Mouse (Mus musculus): ENCODE results near the gene Mthfsd. TPM values are rescaled to one million over a fixed set of nuclear protein-coding genes. Genes with fewer than 3 reads are reported as not detected.

The Mthfsd gene
- total and polyA plus RNA-seq, 2 experiments from 2014 or later, result 33.3 to 76.5 TPM

GRCm38 (mm10) chr8:121072406-121073130 is 35.6 kb downstream of the Mthfsd start:
- Histone ChIP-seq H3K4me2 (ENCODE audit: low read depth) (no peak overlapping the region), H3K4me3 (ENCODE audit: low read depth, low read length) (no peak overlapping the region), H3K27me3 (ENCODE audit: insufficient read depth, low read length) (peaks cover 80% of the 10 kb centered on the region), H3K4me1 (ENCODE audit: insufficient read depth) (no peaks in the 10 kb centered on the region), H3K9ac (no peak overlapping the region), H3K36me3 (ENCODE audit: insufficient read depth) (no peaks in the 10 kb centered on the region), H3K9me3 (ENCODE audit: low read length) (no peaks in the 10 kb centered on the region; the same call in 1 of the 2 replicates), H3K27ac (ENCODE audit: low read depth, low read length) (no peak overlapping the region)
- no peak for TF ChIP-seq CTCF (IDR thresholded peaks at IDR 0.05; ENCODE audit: low read depth)
- 14% methylated on average over 11 of the region's 11 CpGs for WGBS
- DNase-seq, result peak; percentile 1
- no peak for ATAC-seq

- Histone ChIP-seq H3K27me3 (ENCODE audit: insufficient read depth, low read length) (peaks cover 69% of the 10 kb centered on the region), H3K4me2 (ENCODE audit: low read depth) (no peak overlapping the region), H3K4me3 (ENCODE audit: low read depth, low read length) (no peak overlapping the region), H3K27ac (ENCODE audit: low read depth, low read length) (no peak overlapping the region), H3K36me3 (ENCODE audit: insufficient read depth) (no peaks in the 10 kb centered on the region), H3K4me1 (ENCODE audit: insufficient read depth) (no peaks in the 10 kb centered on the region), H3K9ac (no peak overlapping the region), H3K9me3 (ENCODE audit: low read length) (no peaks in the 10 kb centered on the region; the same call in 1 of the 2 replicates)
- DNase-seq (no peak), ATAC-seq (peak; percentile 50; the same call in 1 of the 2 replicates)
- WGBS, result 3% methylated on average over 12 of the region's 12 CpGs
- peak; percentile 67 for TF ChIP-seq CTCF (IDR thresholded peaks at IDR 0.05; ENCODE audit: low read depth)
These were observed 36.7 kb downstream of the Mthfsd start for GRCm38 (mm10) chr8:121071454-121071853.

- no peak overlapping the region for H3K9ac ChIP-seq
- H3K4me3 ChIP-seq (ENCODE audit: low read depth, low read length), result no peak overlapping the region
- no peak for TF ChIP-seq CTCF (IDR thresholded peaks at IDR 0.05; ENCODE audit: low read depth)
- WGBS, result 23% methylated on average over 13 of the region's 13 CpGs
- H3K4me2 ChIP-seq (ENCODE audit: low read depth), result no peak overlapping the region
- H3K9me3 ChIP-seq (ENCODE audit: low read length), result no peaks in the 10 kb centered on the region
- H3K36me3 ChIP-seq (ENCODE audit: insufficient read depth), result no peaks in the 10 kb centered on the region
- no peak overlapping the region for H3K27ac ChIP-seq (ENCODE audit: low read depth, low read length)
- H3K27me3 ChIP-seq (ENCODE audit: insufficient read depth, low read length), result no peaks in the 10 kb centered on the region
- ATAC-seq (no peak), DNase-seq (no peak)
- H3K4me1 ChIP-seq (ENCODE audit: insufficient read depth), result peaks cover 4% of the 10 kb centered on the region; the same call in 1 of the 2 replicates
These were observed 44.5 kb downstream of the Mthfsd start for GRCm38 (mm10) chr8:121063649-121064048.

- no peaks in the 10 kb centered on the region for H3K36me3 ChIP-seq (ENCODE audit: insufficient read depth)
- H3K9ac ChIP-seq, result no peak overlapping the region
- no peaks in the 10 kb centered on the region for H3K27me3 ChIP-seq (ENCODE audit: insufficient read depth, low read length)
- H3K9me3 ChIP-seq (ENCODE audit: low read length), result no peaks in the 10 kb centered on the region
- H3K4me2 ChIP-seq (ENCODE audit: low read depth), result no peak overlapping the region
- no peak overlapping the region for H3K4me3 ChIP-seq (ENCODE audit: low read depth, low read length)
- H3K4me1 ChIP-seq (ENCODE audit: insufficient read depth), result peaks cover 9% of the 10 kb centered on the region; the same call in 1 of the 2 replicates
- 64% methylated on average over 6 of the region's 6 CpGs for WGBS
- peak; percentile 73 for DNase-seq
- no peak for TF ChIP-seq CTCF (IDR thresholded peaks at IDR 0.05; ENCODE audit: low read depth)
- H3K27ac ChIP-seq (ENCODE audit: low read depth, low read length), result peak overlapping the region; percentile 60
- peak; percentile 11; the same call in 1 of the 2 replicates for ATAC-seq
These were observed 45.7 kb downstream of the Mthfsd start for GRCm38 (mm10) chr8:121062521-121062920.

GRCm38 (mm10) chr8:121059098-121059497 is 49.1 kb downstream of the Mthfsd start:
- Histone ChIP-seq H3K27ac (ENCODE audit: low read depth, low read length) (peak overlapping the region; percentile 69), H3K4me1 (ENCODE audit: insufficient read depth) (peaks cover 9% of the 10 kb centered on the region; the same call in 1 of the 2 replicates), H3K9me3 (ENCODE audit: low read length) (no peaks in the 10 kb centered on the region), H3K4me2 (ENCODE audit: low read depth) (peak overlapping the region; percentile 19), H3K36me3 (ENCODE audit: insufficient read depth) (no peaks in the 10 kb centered on the region), H3K9ac (no peak overlapping the region), H3K27me3 (ENCODE audit: insufficient read depth, low read length) (no peaks in the 10 kb centered on the region), H3K4me3 (ENCODE audit: low read depth, low read length) (no peak overlapping the region)
- ATAC-seq, result peak; percentile 95
- TF ChIP-seq CTCF (IDR thresholded peaks at IDR 0.05; ENCODE audit: low read depth), result no peak
- DNase-seq, result peak; percentile 86
- WGBS, result 41% methylated on average over 7 of the region's 7 CpGs

GRCm38 (mm10) chr8:121058081-121058480 is 50.1 kb downstream of the Mthfsd start:
- H3K9ac ChIP-seq, result no peak overlapping the region
- TF ChIP-seq CTCF (IDR thresholded peaks at IDR 0.05; ENCODE audit: low read depth), result no peak

GRCm38 (mm10) chr8:121047441-121047840 is 60.8 kb downstream of the Mthfsd start:
- H3K9ac ChIP-seq, result no peak overlapping the region
- WGBS, result 73% methylated on average over 9 of the region's 9 CpGs
- no peak overlapping the region for H3K4me2 ChIP-seq (ENCODE audit: low read depth)
- H3K36me3 ChIP-seq (ENCODE audit: insufficient read depth), result no peaks in the 10 kb centered on the region
- DNase-seq, result no peak
- H3K9me3 ChIP-seq (ENCODE audit: low read length), result no peaks in the 10 kb centered on the region
- ATAC-seq, result no peak
- no peak overlapping the region for H3K4me3 ChIP-seq (ENCODE audit: low read depth, low read length)
- no peaks in the 10 kb centered on the region for H3K27me3 ChIP-seq (ENCODE audit: insufficient read depth, low read length)
- no peaks in the 10 kb centered on the region for H3K4me1 ChIP-seq (ENCODE audit: insufficient read depth)
- no peak overlapping the region for H3K27ac ChIP-seq (ENCODE audit: low read depth, low read length)
- no peak for TF ChIP-seq CTCF (IDR thresholded peaks at IDR 0.05; ENCODE audit: low read depth)

More at GRCm38 (mm10) chr8:121058081-121058480, 50.1 kb downstream of the Mthfsd start:
- H3K4me1 ChIP-seq (ENCODE audit: insufficient read depth), result peaks cover 9% of the 10 kb centered on the region; the same call in 1 of the 2 replicates
- H3K4me3 ChIP-seq (ENCODE audit: low read depth, low read length), result no peak overlapping the region
- ATAC-seq (no peak), DNase-seq (no peak)
- H3K36me3 ChIP-seq (ENCODE audit: insufficient read depth), result no peaks in the 10 kb centered on the region
- H3K4me2 ChIP-seq (ENCODE audit: low read depth), result no peak overlapping the region
- 73% methylated on average over 9 of the region's 9 CpGs for WGBS
- no peaks in the 10 kb centered on the region for H3K9me3 ChIP-seq (ENCODE audit: low read length)
- H3K27me3 ChIP-seq (ENCODE audit: insufficient read depth, low read length), result no peaks in the 10 kb centered on the region
- H3K27ac ChIP-seq (ENCODE audit: low read depth, low read length), result no peak overlapping the region; the same call in 1 of the 2 replicates
